Mouse (Mus musculus) lung, embryonic 16.5 days (tissue): ENCODE results near the gene Hipk2. TPM values are rescaled to one million over a fixed set of nuclear protein-coding genes. Genes with fewer than 3 reads are reported as not detected.

Experiments used
- ATAC-seq: fragments of 200-750 bp; cut with Nextera tagmentation; 2 replicates; pipeline ENCODE4 v1.8.0; 2017; ENCODE audit warnings: low read depth, mild to moderate bottlenecking, moderate library complexity
- H3K27ac ChIP-seq: fragments of 300-500 bp; sonication (generic); 2 replicates; pipeline ENCODE4 v1.5.1; 2014; ENCODE audit warnings: mild to moderate bottlenecking, control low read depth, low read length
- H3K27me3 ChIP-seq: fragments of 300-500 bp; sonication (generic); 2 replicates; pipeline ENCODE4 v1.6.1; 2014; ENCODE audit warnings: low read depth, low read length, mixed read lengths; ENCODE audit not compliant: control insufficient read depth, insufficient read depth
- H3K36me3 ChIP-seq: fragments of 300-500 bp; sonication (generic); 2 replicates; pipeline ENCODE4 v1.6.1; 2014; ENCODE audit warnings: low read length; ENCODE audit not compliant: control insufficient read depth, insufficient read depth
- H3K4me1 ChIP-seq: fragments of 300-500 bp; sonication (generic); replicated peaks from 2 replicates; pipeline ENCODE4 v1.6.1; 2014; ENCODE audit warnings: low read length, mixed read lengths; ENCODE audit not compliant: control insufficient read depth, insufficient read depth
- H3K4me2 ChIP-seq: fragments of 300-500 bp; sonication (generic); 2 replicates; pipeline ENCODE4 v1.6.1; 2014; ENCODE audit warnings: low read depth, low read length, control low read depth
- H3K4me3 ChIP-seq: fragments of 300-500 bp; sonication (generic); 2 replicates; pipeline ENCODE4 v1.5.1; 2014; ENCODE audit warnings: mild to moderate bottlenecking, low read length, control low read depth
- H3K9ac ChIP-seq: fragments of 300-500 bp; sonication (generic); 2 replicates; pipeline ENCODE4 v1.6.1; 2014; ENCODE audit warnings: low read length, control low read depth
- H3K9me3 ChIP-seq: fragments of 300-500 bp; sonication (generic); 2 replicates; pipeline ENCODE4 v1.6.1; 2016; ENCODE audit warnings: low read length; ENCODE audit not compliant: control insufficient read depth
- WGBS: fragments of 180-500 bp; shearing (Covaris S2); extraction: QIAGEN DNeasy Blood & Tissue Kit; methylation state at CpG from one replicate; pipeline ENCODE4 v1.1.7; 2014; 5-methylcytosine and 5-hydroxymethylcytosine counted together
- polyA plus RNA-seq: library from polyadenylated mRNA; unstranded; fragments of >200 nt; fragmentation: Nextera tagmentation; extraction: Ambion mirVana; gene quantifications from 2 replicates; pipeline ENCODE4 v1.2.1, GENCODE M21; 2015

The Hipk2 gene
- polyA plus RNA-seq, 1 experiment from 2014 or later = 19.8 TPM

- WGBS = 60% methylated on average over 14 of the region's 14 CpGs
- Histone ChIP-seq H3K4me3 (no peak overlapping the region), H3K4me1 (peaks cover 22% of the 10 kb centered on the region; the same call in 1 of the 2 replicates), H3K36me3 (no peaks in the 10 kb centered on the region), H3K27me3 (no peaks in the 10 kb centered on the region), H3K27ac (peak overlapping the region; percentile 74), H3K9me3 (no peaks in the 10 kb centered on the region), H3K9ac (no peak overlapping the region), H3K4me2 (no peak overlapping the region)
- ATAC-seq = peak; percentile 55
Measured at GRCm38 (mm10) chr6:38919135-38919740, 43.3 kb upstream of the Hipk2 start.

DNA sequence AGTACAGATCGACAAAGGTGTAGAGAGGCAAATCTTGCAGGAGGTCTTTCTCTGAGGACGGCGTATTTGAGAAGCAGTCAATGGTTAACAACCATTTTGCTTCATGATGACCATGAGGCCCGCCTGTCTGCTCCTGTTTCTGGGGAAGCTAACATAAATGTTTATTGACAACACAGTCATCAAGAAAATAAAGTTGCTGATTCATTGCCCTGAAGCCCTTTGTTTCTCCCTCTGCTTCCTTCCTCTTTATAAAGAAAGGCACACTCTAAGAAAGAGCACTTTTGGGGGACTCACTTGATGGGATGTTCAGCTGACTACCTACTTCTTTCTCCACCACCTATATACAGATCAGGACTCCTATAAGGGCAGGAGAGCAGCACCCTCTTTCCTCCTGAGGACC lies 42.8 kb upstream of the Hipk2 start:
- 61% methylated on average over 4 of the region's 4 CpGs for WGBS
- no peak for ATAC-seq
- peak overlapping the region; percentile 64 for H3K27ac ChIP-seq
- no peak overlapping the region for H3K4me3 ChIP-seq
- H3K4me2 ChIP-seq = no peak overlapping the region
- H3K36me3 ChIP-seq = no peaks in the 10 kb centered on the region
- H3K4me1 ChIP-seq = peaks cover 23% of the 10 kb centered on the region; the same call in 1 of the 2 replicates
- H3K9me3 ChIP-seq = no peaks in the 10 kb centered on the region
- H3K9ac ChIP-seq = no peak overlapping the region
- no peaks in the 10 kb centered on the region for H3K27me3 ChIP-seq

GRCm38 (mm10) chr6:38917415-38917814 lies 41.5 kb upstream of the Hipk2 start:
- WGBS = 32% methylated on average over 3 of the region's 3 CpGs
- Histone ChIP-seq H3K36me3 (no peaks in the 10 kb centered on the region), H3K4me3 (no peak overlapping the region), H3K9me3 (no peaks in the 10 kb centered on the region), H3K27ac (peak overlapping the region; percentile 17), H3K4me1 (peaks cover 26% of the 10 kb centered on the region; the same call in 1 of the 2 replicates), H3K4me2 (no peak overlapping the region), H3K9ac (no peak overlapping the region), H3K27me3 (no peaks in the 10 kb centered on the region)
- peak; percentile 57; the same call in 1 of the 2 replicates for ATAC-seq

DNA sequence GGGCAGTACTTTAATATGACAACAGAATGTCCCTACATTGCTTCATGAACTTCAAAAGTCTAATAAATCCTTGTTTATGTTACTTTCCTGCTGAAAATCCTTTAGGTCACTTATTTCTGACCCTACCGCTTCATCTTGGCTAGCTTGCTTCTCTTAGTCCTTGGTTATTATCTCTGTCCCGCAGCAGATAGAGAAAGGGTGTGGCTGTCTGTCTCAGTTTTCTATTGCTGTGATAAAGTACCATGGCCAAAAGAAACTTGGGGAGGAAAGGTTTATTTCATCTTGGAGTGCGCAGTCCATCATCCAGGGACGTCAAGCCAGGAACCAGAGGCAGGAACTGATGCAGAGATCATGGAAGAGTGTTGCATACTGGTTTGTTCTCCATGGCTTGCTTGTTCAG lies 40.6 kb upstream of the Hipk2 start:
- no peak for ATAC-seq
- no peak overlapping the region for H3K4me3 ChIP-seq
- H3K27me3 ChIP-seq = no peaks in the 10 kb centered on the region
- no peaks in the 10 kb centered on the region for H3K9me3 ChIP-seq
- H3K27ac ChIP-seq = no peak overlapping the region
- H3K36me3 ChIP-seq = no peaks in the 10 kb centered on the region
- no peak overlapping the region for H3K4me2 ChIP-seq
- 64% methylated on average over 4 of the region's 4 CpGs for WGBS
- peaks cover 26% of the 10 kb centered on the region; the same call in 1 of the 2 replicates for H3K4me1 ChIP-seq
- no peak overlapping the region for H3K9ac ChIP-seq

DNA sequence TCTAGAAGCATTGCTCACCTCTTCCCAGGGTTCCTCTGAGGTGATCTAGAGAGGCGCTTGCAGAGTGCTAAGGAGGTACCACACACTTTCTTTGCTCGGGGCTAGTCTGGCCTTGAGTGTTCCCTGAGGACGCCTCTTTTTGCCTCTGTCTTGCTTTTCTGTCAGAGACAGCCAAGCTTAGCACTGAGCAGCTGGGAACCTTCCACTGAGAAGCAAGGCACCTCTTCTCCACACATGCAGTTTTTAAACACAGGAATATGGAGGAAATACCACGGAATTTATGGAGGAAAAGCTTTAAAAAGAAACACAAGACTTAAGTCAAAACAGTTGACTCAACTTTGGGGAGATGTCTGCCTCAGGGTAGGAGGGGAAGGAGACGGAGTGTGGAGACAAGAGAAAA lies 39.8 kb upstream of the Hipk2 start:
- H3K36me3 ChIP-seq = no peaks in the 10 kb centered on the region
- 64% methylated on average over 5 of the region's 5 CpGs for WGBS

DNA sequence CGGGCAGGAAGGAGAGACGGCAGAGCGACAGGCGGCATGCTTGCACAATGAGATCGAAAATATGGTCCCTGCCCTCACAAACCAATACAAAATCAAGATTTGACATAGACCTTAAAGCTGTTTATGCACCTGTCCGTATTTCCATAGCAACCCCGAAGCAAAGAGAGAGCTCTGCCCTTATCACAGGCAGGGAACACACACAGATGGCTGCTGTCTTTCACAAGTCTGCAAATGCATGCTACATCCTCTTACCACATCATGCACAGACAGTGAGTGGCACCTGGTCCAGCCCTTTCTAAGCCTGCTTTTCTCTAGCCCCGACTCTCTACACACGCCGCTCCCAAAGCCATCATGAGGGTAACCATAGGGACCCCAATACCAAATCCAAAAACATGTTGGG lies 38.2 kb upstream of the Hipk2 start:
- no peak for ATAC-seq
- 70% methylated on average over 10 of the region's 10 CpGs for WGBS
- Histone ChIP-seq H3K9ac (no peak overlapping the region), H3K36me3 (no peaks in the 10 kb centered on the region), H3K4me3 (no peak overlapping the region), H3K27me3 (no peaks in the 10 kb centered on the region), H3K4me2 (no peak overlapping the region), H3K9me3 (no peaks in the 10 kb centered on the region), H3K27ac (no peak overlapping the region), H3K4me1 (peaks cover 20% of the 10 kb centered on the region; the same call in 1 of the 2 replicates)

More for the DNA sequence above, 39.8 kb upstream of the Hipk2 start:
- no peaks in the 10 kb centered on the region for H3K27me3 ChIP-seq
- H3K27ac ChIP-seq = no peak overlapping the region
- H3K4me2 ChIP-seq = no peak overlapping the region
- no peak for ATAC-seq
- no peak overlapping the region for H3K9ac ChIP-seq
- no peaks in the 10 kb centered on the region for H3K9me3 ChIP-seq
- no peak overlapping the region for H3K4me3 ChIP-seq
- peaks cover 23% of the 10 kb centered on the region; the same call in 1 of the 2 replicates for H3K4me1 ChIP-seq

DNA sequence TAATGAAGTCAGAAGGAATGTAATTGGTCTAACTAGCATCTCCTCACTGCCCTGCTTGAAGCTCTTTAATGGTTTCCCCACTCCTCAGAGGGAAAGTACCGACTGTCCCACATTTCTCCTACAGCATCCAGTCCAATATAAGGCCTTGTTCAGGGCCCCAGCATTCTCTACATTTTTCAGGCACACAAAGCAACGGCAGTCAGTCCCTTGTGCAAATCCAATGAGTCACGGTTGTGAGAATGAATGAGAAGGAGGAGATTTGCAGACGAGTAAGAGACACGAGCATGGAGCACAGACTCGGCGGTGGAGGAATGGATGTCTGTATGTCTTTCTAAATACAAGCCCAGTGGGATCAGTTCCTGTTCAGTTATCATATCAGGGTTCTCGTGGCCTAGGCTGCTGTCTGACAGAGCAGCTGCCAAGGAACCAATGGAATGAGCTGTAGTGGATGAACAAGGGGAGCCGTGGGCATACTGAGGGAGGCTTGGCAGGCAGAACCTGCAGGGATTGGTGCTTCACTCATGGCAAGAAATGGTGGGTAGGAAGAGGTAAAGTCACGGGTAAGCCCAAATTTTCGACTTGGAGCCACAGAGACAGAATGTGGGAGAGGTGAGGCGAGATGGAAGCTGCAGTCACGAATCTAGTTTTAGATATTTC lies 37.5 kb upstream of the Hipk2 start:
- H3K9me3 ChIP-seq = no peaks in the 10 kb centered on the region
- WGBS = 64% methylated on average over 13 of the region's 13 CpGs
- no peak overlapping the region for H3K4me2 ChIP-seq
- no peaks in the 10 kb centered on the region for H3K27me3 ChIP-seq
- H3K36me3 ChIP-seq = no peaks in the 10 kb centered on the region
- no peak overlapping the region for H3K27ac ChIP-seq
- H3K9ac ChIP-seq = no peak overlapping the region
- ATAC-seq = no peak
- H3K4me1 ChIP-seq = peaks cover 16% of the 10 kb centered on the region; the same call in 1 of the 2 replicates
- H3K4me3 ChIP-seq = no peak overlapping the region

- Histone ChIP-seq H3K9me3 (no peaks in the 10 kb centered on the region), H3K27me3 (no peaks in the 10 kb centered on the region), H3K9ac (no peak overlapping the region), H3K4me3 (no peak overlapping the region), H3K4me2 (no peak overlapping the region), H3K36me3 (no peaks in the 10 kb centered on the region), H3K27ac (no peak overlapping the region), H3K4me1 (peaks cover 10% of the 10 kb centered on the region; the same call in 1 of the 2 replicates)
- ATAC-seq = peak; percentile 26; the same call in 1 of the 2 replicates
- 50% methylated on average over 9 of the region's 9 CpGs for WGBS
Measured at GRCm38 (mm10) chr6:38912845-38913244, 36.9 kb upstream of the Hipk2 start.

- Histone ChIP-seq H3K4me2 (no peak overlapping the region), H3K4me3 (no peak overlapping the region), H3K27me3 (no peaks in the 10 kb centered on the region), H3K4me1 (peaks cover 8% of the 10 kb centered on the region; the same call in 1 of the 2 replicates), H3K36me3 (no peaks in the 10 kb centered on the region), H3K27ac (no peak overlapping the region), H3K9me3 (no peaks in the 10 kb centered on the region), H3K9ac (no peak overlapping the region)
- ATAC-seq = peak; percentile 31; the same call in 1 of the 2 replicates
Measured at GRCm38 (mm10) chr6:38912121-38912660, 36.2 kb upstream of the Hipk2 start.
